Mouse (Mus musculus): ENCODE data around the gene Trabd2b. TPM values are rescaled to one million over a fixed set of nuclear protein-coding genes. Genes with fewer than 3 reads are reported as not detected.

Gene Trabd2b
- total RNA-seq, 1 experiment: 0.31 TPM

GRCm38 (mm10) chr4:114387527-114388135, 18.9 kb upstream of the Trabd2b start:
- DNase-seq (ENCODE audit: low read depth, low spot score): no peak
- no peak overlapping the region for H3K4me3 ChIP-seq (ENCODE audit: insufficient read depth in 1 of 2, low read depth in 1 of 2, low read length in 2 of 2, poor library complexity in 1 of 2, severe bottlenecking in 1 of 2)
- TF ChIP-seq CHD2 (IDR thresholded peaks at IDR 0.05; ENCODE audit: low read depth, low read length) (no peak), HCFC1 (IDR thresholded peaks at IDR 0.05; ENCODE audit: borderline replicate concordance, insufficient read depth, low read length) (no peak), ZC3H11A (IDR thresholded peaks at IDR 0.05; ENCODE audit: borderline replicate concordance, low read depth, low read length) (no peak), ZNF384 (IDR thresholded peaks at IDR 0.05; ENCODE audit: low read depth, low read length) (no peak), MAFK (IDR thresholded peaks at IDR 0.05; ENCODE audit: insufficient read depth, low read depth, low read length) (no peak)
- no peak overlapping the region for H3K27ac ChIP-seq (ENCODE audit: insufficient read depth, low read depth, low read length, poor library complexity, severe bottlenecking)
- H3K9ac ChIP-seq (ENCODE audit: insufficient read depth, low read depth, low read length, poor library complexity, severe bottlenecking): no peak overlapping the region
- H3K9me3 ChIP-seq (ENCODE audit: control insufficient read depth, insufficient read depth, low read depth, low read length): no peaks in the 10 kb centered on the region
- H3K4me1 ChIP-seq (ENCODE audit: control insufficient read depth in 2 of 2, insufficient read depth in 2 of 2, low read length in 2 of 2, poor library complexity in 1 of 2): no peaks in the 10 kb centered on the region
- H3K36me3 ChIP-seq (ENCODE audit: control insufficient read depth, insufficient read depth, low read length, poor library complexity, severe bottlenecking): no peaks in the 10 kb centered on the region
- in situ Hi-C loops (cut with MboI; ENCODE audit: low sequenced_read_pairs in 2 of 2, unreplicated experiment in 2 of 2): no loop called here

- no peak overlapping the region for H3K9ac ChIP-seq (ENCODE audit: insufficient read depth, low read depth, low read length, poor library complexity, severe bottlenecking)
- in situ Hi-C loops (cut with MboI; ENCODE audit: low sequenced_read_pairs in 2 of 2, unreplicated experiment in 2 of 2): no loop called here
- H3K4me1 ChIP-seq (ENCODE audit: control insufficient read depth in 2 of 2, insufficient read depth in 2 of 2, low read length in 2 of 2, poor library complexity in 1 of 2): no peaks in the 10 kb centered on the region
- TF ChIP-seq HCFC1 (IDR thresholded peaks at IDR 0.05; ENCODE audit: borderline replicate concordance, insufficient read depth, low read length) (no peak), ZC3H11A (IDR thresholded peaks at IDR 0.05; ENCODE audit: borderline replicate concordance, low read depth, low read length) (no peak), ZNF384 (IDR thresholded peaks at IDR 0.05; ENCODE audit: low read depth, low read length) (no peak), MAFK (IDR thresholded peaks at IDR 0.05; ENCODE audit: insufficient read depth, low read depth, low read length) (no peak), CHD2 (IDR thresholded peaks at IDR 0.05; ENCODE audit: low read depth, low read length) (no peak)
- H3K9me3 ChIP-seq (ENCODE audit: control insufficient read depth, insufficient read depth, low read depth, low read length): no peaks in the 10 kb centered on the region
- H3K36me3 ChIP-seq (ENCODE audit: control insufficient read depth, insufficient read depth, low read length, poor library complexity, severe bottlenecking): no peaks in the 10 kb centered on the region
- no peak overlapping the region for H3K27ac ChIP-seq (ENCODE audit: insufficient read depth, low read depth, low read length, poor library complexity, severe bottlenecking)
- no peak overlapping the region for H3K4me3 ChIP-seq (ENCODE audit: insufficient read depth in 1 of 2, low read depth in 1 of 2, low read length in 2 of 2, poor library complexity in 1 of 2, severe bottlenecking in 1 of 2)
- no peak for DNase-seq (ENCODE audit: low read depth, low spot score)
Observed at GRCm38 (mm10) chr4:114388306-114388705, 18.2 kb upstream of the Trabd2b start.

GRCm38 (mm10) chr4:114389653-114390052, 16.9 kb upstream of the Trabd2b start:
- Histone ChIP-seq H3K4me3 (ENCODE audit: insufficient read depth in 1 of 2, low read depth in 1 of 2, low read length in 2 of 2, poor library complexity in 1 of 2, severe bottlenecking in 1 of 2) (no peak overlapping the region), H3K27ac (ENCODE audit: insufficient read depth, low read depth, low read length, poor library complexity, severe bottlenecking) (no peak overlapping the region), H3K4me1 (ENCODE audit: control insufficient read depth in 2 of 2, insufficient read depth in 2 of 2, low read length in 2 of 2, poor library complexity in 1 of 2) (no peaks in the 10 kb centered on the region), H3K9me3 (ENCODE audit: control insufficient read depth, insufficient read depth, low read depth, low read length) (no peaks in the 10 kb centered on the region), H3K36me3 (ENCODE audit: control insufficient read depth, insufficient read depth, low read length, poor library complexity, severe bottlenecking) (no peaks in the 10 kb centered on the region), H3K9ac (ENCODE audit: insufficient read depth, low read depth, low read length, poor library complexity, severe bottlenecking) (no peak overlapping the region)
- in situ Hi-C loops (cut with MboI; ENCODE audit: low sequenced_read_pairs in 2 of 2, unreplicated experiment in 2 of 2): no loop called here
- TF ChIP-seq ZNF384 (IDR thresholded peaks at IDR 0.05; ENCODE audit: low read depth, low read length) (no peak), CHD2 (IDR thresholded peaks at IDR 0.05; ENCODE audit: low read depth, low read length) (no peak), HCFC1 (IDR thresholded peaks at IDR 0.05; ENCODE audit: borderline replicate concordance, insufficient read depth, low read length) (no peak), ZC3H11A (IDR thresholded peaks at IDR 0.05; ENCODE audit: borderline replicate concordance, low read depth, low read length) (no peak), MAFK (IDR thresholded peaks at IDR 0.05; ENCODE audit: insufficient read depth, low read depth, low read length) (no peak)
- DNase-seq (ENCODE audit: low read depth, low spot score): no peak

GRCm38 (mm10) chr4:114397625-114398024, 8.9 kb upstream of the Trabd2b start:
- no peaks in the 10 kb centered on the region for H3K4me1 ChIP-seq (ENCODE audit: control insufficient read depth in 2 of 2, insufficient read depth in 2 of 2, low read length in 2 of 2, poor library complexity in 1 of 2)
- H3K9me3 ChIP-seq (ENCODE audit: control insufficient read depth, insufficient read depth, low read depth, low read length): no peaks in the 10 kb centered on the region
- TF ChIP-seq HCFC1 (IDR thresholded peaks at IDR 0.05; ENCODE audit: borderline replicate concordance, insufficient read depth, low read length) (no peak), ZC3H11A (IDR thresholded peaks at IDR 0.05; ENCODE audit: borderline replicate concordance, low read depth, low read length) (no peak), ZNF384 (IDR thresholded peaks at IDR 0.05; ENCODE audit: low read depth, low read length) (no peak), CHD2 (IDR thresholded peaks at IDR 0.05; ENCODE audit: low read depth, low read length) (no peak)
- no peak overlapping the region for H3K27ac ChIP-seq (ENCODE audit: insufficient read depth, low read depth, low read length, poor library complexity, severe bottlenecking)
- no peak overlapping the region for H3K9ac ChIP-seq (ENCODE audit: insufficient read depth, low read depth, low read length, poor library complexity, severe bottlenecking)
- no peak for DNase-seq (ENCODE audit: low read depth, low spot score)
- in situ Hi-C loops (cut with MboI; ENCODE audit: low sequenced_read_pairs in 2 of 2, unreplicated experiment in 2 of 2): no loop called here
- H3K4me3 ChIP-seq (ENCODE audit: insufficient read depth in 1 of 2, low read depth in 1 of 2, low read length in 2 of 2, poor library complexity in 1 of 2, severe bottlenecking in 1 of 2): no peak overlapping the region
- H3K36me3 ChIP-seq (ENCODE audit: control insufficient read depth, insufficient read depth, low read length, poor library complexity, severe bottlenecking): no peaks in the 10 kb centered on the region

All from ES-E14 (cell line).